Mouse (Mus musculus): ENCODE measurements at regions not wholly inside any gene's neighbourhood (a gene's known extent, or its start where the extent isn't known, plus 50 kb on each side); places are given as distances from the start of the nearest gene placed in this dataset.
"Not testable (repeated sequence)": the region's sequence is repeated elsewhere in the genome, so short reads cannot be mapped to it uniquely, and the experiment has no call there.

DNA sequence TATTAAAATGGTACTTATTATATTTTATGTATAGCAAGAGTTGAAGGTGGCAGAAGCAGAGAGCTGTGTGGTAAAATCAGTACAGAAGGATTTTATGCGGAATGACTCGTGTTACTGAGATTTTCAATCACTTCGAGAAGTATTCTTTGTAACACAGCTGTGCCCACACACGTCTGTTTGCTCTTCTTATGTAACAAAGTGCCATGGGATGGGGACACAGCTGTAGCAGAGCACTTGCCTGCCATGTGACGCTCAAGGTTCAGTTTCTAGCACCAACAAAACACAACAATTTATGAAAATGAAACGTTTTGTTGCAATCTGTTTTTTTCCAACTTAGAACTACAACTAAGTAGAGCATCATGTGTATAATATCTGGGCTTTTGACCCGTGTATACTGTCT lies 149.0 kb downstream of the Stard3nl start:
- TF ChIP-seq CTCF (IDR thresholded peaks at IDR 0.05; ENCODE audit: low read depth, low read length); POLR2A (IDR thresholded peaks at IDR 0.05; ENCODE audit: insufficient read depth, low read length); EP300 (IDR thresholded peaks at IDR 0.05; ENCODE audit: insufficient read depth, low read depth, low read length): not testable (repeated sequence)
